Mouse (Mus musculus): ENCODE data around the gene Knstrn. TPM values are rescaled to one million over a fixed set of nuclear protein-coding genes. Genes with fewer than 3 reads are reported as not detected.
A peak's percentile ranks its signal among the peaks of the same experiment; 100 is the strongest.

The Knstrn gene
- polyA plus RNA-seq, 1 experiment from 2014 or later = 86.7 TPM

DNA sequence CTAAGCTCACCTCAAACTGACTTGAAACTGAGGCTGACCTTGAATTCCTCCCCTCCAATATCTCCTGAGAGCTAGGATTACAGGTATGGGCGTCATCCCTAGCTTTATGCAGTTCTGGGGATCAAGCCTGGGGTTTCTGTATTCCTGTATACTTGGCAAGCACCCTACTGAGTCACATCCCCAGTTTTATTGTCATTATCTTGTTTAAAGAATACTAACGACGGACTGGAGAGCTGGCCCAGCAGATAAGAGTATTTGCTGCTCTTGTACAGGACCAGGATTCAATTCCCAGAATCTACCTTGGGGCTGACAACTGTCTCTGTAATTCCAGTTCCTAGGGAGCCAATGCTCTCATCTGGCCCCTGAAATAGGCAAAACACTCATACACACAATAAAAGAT, 8.0 kb upstream of the Knstrn start:
- no peak overlapping the region for H3K4me2 ChIP-seq (ENCODE audit: low read depth, low read length)
- WGBS = 30% methylated on average over 3 of the region's 3 CpGs
- no peaks in the 10 kb centered on the region for H3K9me3 ChIP-seq (replicated peaks; ENCODE audit: control insufficient read depth, low read length)
- H3K27me3 ChIP-seq (ENCODE audit: control insufficient read depth, insufficient read depth, low read length) = no peaks in the 10 kb centered on the region
- no peaks in the 10 kb centered on the region for H3K36me3 ChIP-seq (ENCODE audit: control insufficient read depth, insufficient read depth, low read length)
- no peak for ATAC-seq (ENCODE audit: insufficient read depth, low FRiP score)
- no peak overlapping the region for H3K4me3 ChIP-seq (replicated peaks; ENCODE audit: low read length)
- H3K4me1 ChIP-seq (ENCODE audit: control insufficient read depth, insufficient read depth, low read length) = no peaks in the 10 kb centered on the region
- H3K9ac ChIP-seq (ENCODE audit: low read length) = no peak overlapping the region
- no peak overlapping the region for H3K27ac ChIP-seq (ENCODE audit: low read length)

DNA sequence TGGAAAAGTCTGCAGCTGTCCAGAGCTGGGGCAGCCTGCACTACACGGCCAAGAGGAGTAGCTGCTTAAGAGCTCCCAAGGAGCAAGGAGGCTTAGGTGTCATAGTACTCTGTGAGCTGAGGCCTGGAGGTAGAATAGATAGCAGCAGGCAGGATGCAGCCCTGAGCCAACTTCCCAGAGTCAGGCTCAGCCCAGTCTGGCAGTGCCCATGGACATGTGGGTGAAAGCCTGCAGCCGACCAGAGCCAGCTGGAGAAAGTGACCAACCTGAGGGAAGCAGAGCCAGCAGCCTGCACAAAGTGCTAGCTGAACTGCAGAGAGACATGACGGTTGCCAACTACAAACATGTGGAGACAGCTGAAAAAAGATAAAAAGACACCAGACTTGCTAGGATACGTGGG, 6.9 kb upstream of the Knstrn start:
- no peak for ATAC-seq (ENCODE audit: insufficient read depth, low FRiP score)
- no peak overlapping the region for H3K9ac ChIP-seq (ENCODE audit: low read length)
- no peak overlapping the region for H3K27ac ChIP-seq (ENCODE audit: low read length)
- no peak overlapping the region for H3K4me3 ChIP-seq (replicated peaks; ENCODE audit: low read length)
- H3K9me3 ChIP-seq (replicated peaks; ENCODE audit: control insufficient read depth, low read length) = no peaks in the 10 kb centered on the region
- H3K4me1 ChIP-seq (ENCODE audit: control insufficient read depth, insufficient read depth, low read length) = no peaks in the 10 kb centered on the region
- no peaks in the 10 kb centered on the region for H3K27me3 ChIP-seq (ENCODE audit: control insufficient read depth, insufficient read depth, low read length)
- WGBS = 58% methylated on average over 4 of the region's 4 CpGs
- no peaks in the 10 kb centered on the region for H3K36me3 ChIP-seq (ENCODE audit: control insufficient read depth, insufficient read depth, low read length)
- H3K4me2 ChIP-seq (ENCODE audit: low read depth, low read length) = no peak overlapping the region

DNA sequence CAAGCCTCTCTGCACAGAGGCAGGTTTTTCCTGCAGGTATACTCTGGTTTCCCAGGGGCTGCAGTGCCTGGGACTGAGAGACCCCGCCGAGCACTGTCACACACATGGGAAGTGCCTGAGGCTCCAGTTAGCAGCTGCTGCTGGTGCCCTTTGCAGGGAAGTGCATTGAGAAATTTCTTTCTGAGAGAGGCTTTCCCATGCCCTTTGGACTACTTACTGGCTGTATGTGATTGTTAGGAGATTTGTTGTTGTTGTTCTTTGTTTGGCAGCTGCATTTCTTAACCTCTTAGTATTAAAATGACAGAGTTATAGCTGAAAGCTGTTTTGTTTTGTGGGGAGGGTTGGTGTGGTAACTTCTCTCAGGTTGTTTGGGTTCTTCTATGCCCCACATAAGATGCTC, 2.9 kb upstream of the Knstrn start:
- H3K36me3 ChIP-seq (ENCODE audit: control insufficient read depth, insufficient read depth, low read length) = no peaks in the 10 kb centered on the region
- WGBS = 16% methylated on average over 2 of the region's 2 CpGs
- H3K4me2 ChIP-seq (ENCODE audit: low read depth, low read length) = no peak overlapping the region
- H3K27ac ChIP-seq (ENCODE audit: low read length) = no peak overlapping the region
- H3K9ac ChIP-seq (ENCODE audit: low read length) = no peak overlapping the region
- H3K9me3 ChIP-seq (replicated peaks; ENCODE audit: control insufficient read depth, low read length) = no peaks in the 10 kb centered on the region
- no peaks in the 10 kb centered on the region for H3K27me3 ChIP-seq (ENCODE audit: control insufficient read depth, insufficient read depth, low read length)
- peaks cover 12% of the 10 kb centered on the region for H3K4me1 ChIP-seq (ENCODE audit: control insufficient read depth, insufficient read depth, low read length)
- H3K4me3 ChIP-seq (replicated peaks; ENCODE audit: low read length) = no peak overlapping the region
- no peak for ATAC-seq (ENCODE audit: insufficient read depth, low FRiP score)

DNA sequence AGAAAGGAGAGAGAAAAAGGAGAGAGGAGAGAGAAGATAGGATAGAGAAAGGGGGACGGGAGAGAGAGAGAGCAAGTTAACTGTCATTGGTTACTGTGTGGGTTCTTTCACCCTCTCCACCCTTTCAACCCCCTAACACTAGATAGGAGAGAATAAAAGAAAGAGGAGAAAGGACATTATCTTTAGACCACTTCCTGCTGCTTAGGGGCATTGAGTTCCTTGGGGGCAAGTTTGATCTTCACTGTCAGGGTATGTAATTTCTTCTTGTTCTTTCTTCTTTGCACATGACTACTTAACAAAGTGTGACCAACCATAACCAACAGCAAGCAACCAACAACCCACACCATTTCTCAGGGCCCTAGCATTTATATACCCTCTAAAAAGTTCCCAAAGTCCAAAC, 1.1 kb upstream of the Knstrn start:
- H3K36me3 ChIP-seq (ENCODE audit: control insufficient read depth, insufficient read depth, low read length) = no peaks in the 10 kb centered on the region
- ATAC-seq (ENCODE audit: insufficient read depth, low FRiP score) = no peak
- H3K9ac ChIP-seq (ENCODE audit: low read length) = no peak overlapping the region
- H3K4me3 ChIP-seq (replicated peaks; ENCODE audit: low read length) = no peak overlapping the region
- peaks cover 14% of the 10 kb centered on the region for H3K4me1 ChIP-seq (ENCODE audit: control insufficient read depth, insufficient read depth, low read length)
- H3K27me3 ChIP-seq (ENCODE audit: control insufficient read depth, insufficient read depth, low read length) = no peaks in the 10 kb centered on the region
- no peaks in the 10 kb centered on the region for H3K9me3 ChIP-seq (replicated peaks; ENCODE audit: control insufficient read depth, low read length)
- no peak overlapping the region for H3K27ac ChIP-seq (ENCODE audit: low read length)
- WGBS = 70% methylated on average over 1 of the region's 1 CpGs
- H3K4me2 ChIP-seq (ENCODE audit: low read depth, low read length) = no peak overlapping the region

DNA sequence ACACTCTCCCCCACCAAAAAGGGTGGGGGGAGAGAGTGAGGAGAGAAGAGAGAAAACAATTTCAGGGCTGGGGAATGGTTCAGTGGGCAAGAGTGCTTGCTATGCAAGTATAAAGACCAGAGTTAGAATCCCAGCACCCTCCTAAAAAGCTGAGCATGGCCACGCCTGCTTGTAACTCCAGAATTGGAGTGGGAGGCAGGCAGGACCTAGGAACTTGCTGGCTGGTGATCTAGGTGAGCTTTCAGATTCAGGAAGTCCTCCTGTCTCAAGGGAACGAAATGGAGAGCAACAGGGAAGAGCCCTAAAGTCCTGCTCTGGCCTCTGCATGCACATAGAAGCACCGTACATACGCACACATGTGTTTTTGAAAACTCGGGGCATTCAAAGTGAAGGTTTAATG, 9.0 kb downstream of the Knstrn start:
- Histone ChIP-seq H3K4me1 (ENCODE audit: control insufficient read depth, insufficient read depth, low read length) (no peaks in the 10 kb centered on the region), H3K27me3 (ENCODE audit: control insufficient read depth, insufficient read depth, low read length) (no peaks in the 10 kb centered on the region), H3K9ac (ENCODE audit: low read length) (no peak overlapping the region), H3K9me3 (replicated peaks; ENCODE audit: control insufficient read depth, low read length) (0 out of 2 replicates have a peak, but pooled peaks cover 3% of the 10 kb centered on the region), H3K4me3 (replicated peaks; ENCODE audit: low read length) (no peak overlapping the region), H3K4me2 (ENCODE audit: low read depth, low read length) (no peak overlapping the region), H3K36me3 (ENCODE audit: control insufficient read depth, insufficient read depth, low read length) (peaks cover 45% of the 10 kb centered on the region), H3K27ac (ENCODE audit: low read length) (no peak overlapping the region)
- WGBS = 91% methylated on average over 5 of the region's 5 CpGs
- no peak for ATAC-seq (ENCODE audit: insufficient read depth, low FRiP score)

DNA sequence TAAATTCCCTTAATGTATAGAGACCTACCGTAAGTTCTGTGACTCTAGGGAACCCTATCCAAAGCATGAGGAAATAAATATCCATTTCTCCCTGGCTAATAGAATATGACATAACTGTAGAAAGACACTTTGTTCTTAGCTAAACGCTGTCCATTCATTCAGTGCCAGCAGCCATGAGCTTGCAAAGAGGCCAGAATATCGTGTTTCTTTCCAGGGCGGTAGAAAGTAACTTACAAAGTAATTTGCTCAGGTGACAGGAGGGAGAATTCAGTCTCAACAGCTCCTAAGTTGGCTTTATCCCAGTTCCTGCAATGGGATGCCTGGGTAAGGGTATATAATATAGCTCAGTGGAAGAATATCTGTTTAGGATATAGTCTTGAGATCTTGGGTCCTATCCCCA, 10.6 kb downstream of the Knstrn start:
- WGBS = 96% methylated on average over 4 of the region's 4 CpGs
- H3K9ac ChIP-seq (ENCODE audit: low read length) = no peak overlapping the region
- H3K4me1 ChIP-seq (ENCODE audit: control insufficient read depth, insufficient read depth, low read length) = no peaks in the 10 kb centered on the region
- no peak overlapping the region for H3K4me2 ChIP-seq (ENCODE audit: low read depth, low read length)
- H3K27ac ChIP-seq (ENCODE audit: low read length) = no peak overlapping the region
- 0 out of 2 replicates have a peak, but pooled peaks cover 3% of the 10 kb centered on the region for H3K9me3 ChIP-seq (replicated peaks; ENCODE audit: control insufficient read depth, low read length)
- no peaks in the 10 kb centered on the region for H3K27me3 ChIP-seq (ENCODE audit: control insufficient read depth, insufficient read depth, low read length)
- H3K36me3 ChIP-seq (ENCODE audit: control insufficient read depth, insufficient read depth, low read length) = peaks cover 31% of the 10 kb centered on the region
- ATAC-seq (ENCODE audit: insufficient read depth, low FRiP score) = no peak
- no peak overlapping the region for H3K4me3 ChIP-seq (replicated peaks; ENCODE audit: low read length)

DNA sequence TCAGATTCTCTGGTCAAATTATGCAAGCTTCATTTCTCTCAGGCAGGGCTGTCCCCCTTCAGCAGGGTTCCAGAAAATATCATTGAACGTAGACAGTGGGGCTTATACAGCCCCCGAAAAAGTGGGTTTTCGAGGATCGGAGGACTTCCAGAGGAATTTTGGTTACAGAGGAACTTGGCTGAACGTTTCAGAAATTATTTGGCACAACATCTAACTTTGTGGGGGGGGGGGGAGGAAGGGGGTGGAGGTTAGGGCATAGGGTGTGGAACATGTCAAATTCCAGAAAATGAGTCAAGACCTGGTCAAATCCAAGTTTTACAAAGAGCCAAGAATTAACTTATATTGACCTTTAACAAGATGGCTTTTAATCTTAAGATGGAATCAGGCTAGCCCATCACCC, 15.3 kb downstream of the Knstrn start:
- Histone ChIP-seq H3K4me3 (replicated peaks; ENCODE audit: low read length) (no peak overlapping the region), H3K9ac (ENCODE audit: low read length) (no peak overlapping the region), H3K4me1 (ENCODE audit: control insufficient read depth, insufficient read depth, low read length) (no peaks in the 10 kb centered on the region), H3K36me3 (ENCODE audit: control insufficient read depth, insufficient read depth, low read length) (peaks cover 25% of the 10 kb centered on the region), H3K27me3 (ENCODE audit: control insufficient read depth, insufficient read depth, low read length) (no peaks in the 10 kb centered on the region), H3K9me3 (replicated peaks; ENCODE audit: control insufficient read depth, low read length) (0 out of 2 replicates have a peak, but pooled peaks cover 3% of the 10 kb centered on the region), H3K27ac (ENCODE audit: low read length) (no peak overlapping the region), H3K4me2 (ENCODE audit: low read depth, low read length) (no peak overlapping the region)
- ATAC-seq (ENCODE audit: insufficient read depth, low FRiP score) = no peak
- WGBS = 86% methylated on average over 5 of the region's 5 CpGs

DNA sequence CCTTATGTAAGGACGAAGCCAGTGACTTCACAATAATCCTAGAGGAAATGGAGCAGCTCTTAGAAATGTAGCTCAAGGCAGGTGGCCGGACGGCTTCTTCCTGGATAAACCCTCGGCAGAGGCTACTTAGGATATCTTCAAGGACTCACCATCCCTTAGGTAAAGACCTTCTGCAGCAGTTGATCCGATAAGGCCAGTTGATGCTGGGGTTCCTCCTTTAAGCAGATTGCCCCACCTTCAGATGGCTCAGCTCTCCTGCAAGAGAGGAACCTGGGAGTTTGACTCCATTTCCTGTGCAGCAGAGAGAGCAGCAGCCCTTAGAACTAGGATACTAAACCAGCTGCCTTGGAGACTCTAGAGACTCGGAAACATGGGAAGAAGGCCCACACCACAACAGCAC, 20.3 kb downstream of the Knstrn start:
- Histone ChIP-seq H3K4me3 (replicated peaks; ENCODE audit: low read length) (no peak overlapping the region), H3K9ac (ENCODE audit: low read length) (no peak overlapping the region), H3K36me3 (ENCODE audit: control insufficient read depth, insufficient read depth, low read length) (peaks cover 10% of the 10 kb centered on the region), H3K4me2 (ENCODE audit: low read depth, low read length) (no peak overlapping the region), H3K4me1 (ENCODE audit: control insufficient read depth, insufficient read depth, low read length) (no peaks in the 10 kb centered on the region), H3K27me3 (ENCODE audit: control insufficient read depth, insufficient read depth, low read length) (no peaks in the 10 kb centered on the region), H3K27ac (ENCODE audit: low read length) (no peak overlapping the region), H3K9me3 (replicated peaks; ENCODE audit: control insufficient read depth, low read length) (no peaks in the 10 kb centered on the region)
- 94% methylated on average over 6 of the region's 6 CpGs for WGBS
- ATAC-seq (ENCODE audit: insufficient read depth, low FRiP score) = no peak

DNA sequence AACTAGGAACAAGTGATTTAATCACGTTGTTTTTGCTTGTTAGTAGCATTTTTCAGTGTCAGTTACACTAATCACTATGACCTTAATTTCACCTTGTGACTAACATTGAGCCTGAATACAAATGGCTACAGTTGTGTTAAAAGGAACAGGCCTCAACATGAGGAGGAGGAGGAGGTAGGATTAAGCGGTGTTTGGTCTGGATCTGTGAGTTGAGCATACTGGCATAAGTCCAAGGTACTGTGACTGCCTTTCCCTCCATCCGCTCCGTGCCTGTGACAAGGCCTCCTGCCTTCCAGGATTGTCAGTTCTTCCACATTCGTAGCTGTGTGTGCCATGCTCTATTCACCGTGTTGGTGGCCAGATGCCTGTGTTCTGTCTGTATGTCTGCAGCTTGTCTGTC, 21.3 kb downstream of the Knstrn start:
- 68% methylated on average over 6 of the region's 6 CpGs for WGBS
- peak; percentile 44; the same call in 1 of the 2 replicates for ATAC-seq (ENCODE audit: insufficient read depth, low FRiP score)

DNA sequence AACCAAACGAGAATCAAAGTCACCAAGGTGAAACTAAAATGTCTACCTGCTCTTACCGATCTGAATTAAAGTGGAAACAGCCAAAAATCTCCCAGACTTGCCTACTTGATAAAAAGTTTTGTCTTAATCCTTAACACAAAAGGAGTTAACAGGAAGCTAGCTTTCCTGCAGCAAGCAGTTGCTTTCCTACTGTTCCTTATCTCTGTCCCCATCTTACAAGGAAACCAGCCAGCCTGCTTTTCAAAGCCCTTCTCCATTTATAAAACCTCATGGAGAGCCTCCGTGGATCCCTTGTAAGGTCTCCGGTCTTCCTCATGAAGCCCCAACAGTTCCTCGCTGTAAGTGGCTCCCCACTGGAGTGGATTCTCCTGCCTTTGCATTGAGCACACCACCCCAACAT, 24.5 kb downstream of the Knstrn start:
- Histone ChIP-seq H3K27me3 (ENCODE audit: control insufficient read depth, insufficient read depth, low read length) (no peaks in the 10 kb centered on the region), H3K4me1 (ENCODE audit: control insufficient read depth, insufficient read depth, low read length) (no peaks in the 10 kb centered on the region), H3K27ac (ENCODE audit: low read length) (no peak overlapping the region), H3K9ac (ENCODE audit: low read length) (no peak overlapping the region), H3K9me3 (replicated peaks; ENCODE audit: control insufficient read depth, low read length) (no peaks in the 10 kb centered on the region), H3K4me2 (ENCODE audit: low read depth, low read length) (no peak overlapping the region), H3K36me3 (ENCODE audit: control insufficient read depth, insufficient read depth, low read length) (peaks cover 7% of the 10 kb centered on the region), H3K4me3 (replicated peaks; ENCODE audit: low read length) (no peak overlapping the region)
- 42% methylated on average over 5 of the region's 5 CpGs for WGBS
- no peak for ATAC-seq (ENCODE audit: insufficient read depth, low FRiP score)

More for the DNA sequence above, 21.3 kb downstream of the Knstrn start:
- Histone ChIP-seq H3K27me3 (ENCODE audit: control insufficient read depth, insufficient read depth, low read length) (no peaks in the 10 kb centered on the region), H3K36me3 (ENCODE audit: control insufficient read depth, insufficient read depth, low read length) (peaks cover 10% of the 10 kb centered on the region), H3K9me3 (replicated peaks; ENCODE audit: control insufficient read depth, low read length) (no peaks in the 10 kb centered on the region), H3K4me3 (replicated peaks; ENCODE audit: low read length) (no peak overlapping the region), H3K4me1 (ENCODE audit: control insufficient read depth, insufficient read depth, low read length) (no peaks in the 10 kb centered on the region), H3K9ac (ENCODE audit: low read length) (no peak overlapping the region), H3K27ac (ENCODE audit: low read length) (no peak overlapping the region), H3K4me2 (ENCODE audit: low read depth, low read length) (no peak overlapping the region)

All from stomach, embryonic 16.5 days (tissue).